Mouse (Mus musculus): ENCODE data around the gene Gm45799.

DNA sequence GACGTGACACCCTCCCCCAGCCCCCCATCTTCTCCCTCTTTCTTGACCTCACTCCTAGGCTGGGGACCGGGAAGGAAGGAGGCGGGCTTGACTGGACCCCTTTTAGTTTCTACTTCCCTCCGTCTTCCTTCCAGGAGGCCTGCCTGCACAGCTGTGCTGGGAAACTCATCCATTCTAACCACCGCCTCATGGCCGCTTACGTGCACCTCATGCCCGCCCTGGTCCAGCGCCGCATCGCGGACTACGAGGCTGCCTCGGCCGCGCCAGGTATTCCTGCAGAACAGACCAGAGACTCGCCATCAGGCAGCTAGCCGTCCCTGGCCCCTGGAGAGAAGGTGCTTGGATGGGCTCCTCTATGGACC lies 523 bp downstream of the Gm45799 start:
- no peak for TF ChIP-seq CTCF (IDR thresholded peaks at IDR 0.05)
- TF ChIP-seq POLR2A (IDR thresholded peaks at IDR 0.05; ENCODE audit: insufficient read depth, low read depth, low read length): no peak
- TF ChIP-seq EP300 (IDR thresholded peaks at IDR 0.05; ENCODE audit: insufficient read depth, low read depth, low read length): no peak

Data from heart, adult 2 months (tissue).